Mouse (Mus musculus) embryonic facial prominence, embryonic 11.5 days (tissue): ENCODE data around the gene Pacs1. TPM values are rescaled to one million over a fixed set of nuclear protein-coding genes. Genes with fewer than 3 reads are reported as not detected.

Experiments used
- ATAC-seq: fragments of 200-750 bp; cut with Nextera tagmentation; replicated peaks from 2 replicates; pipeline ENCODE4 v1.8.0; 2017; ENCODE audit warnings: low read depth; ENCODE audit not compliant: insufficient number of reproducible peaks, low FRiP score, low TSS enrichment
- DNase-seq: peaks from one replicate; pipeline ENCODE4 v3.0.0-alpha.2; 2015; ENCODE audit warnings: low spot score
- H3K27ac ChIP-seq: fragments of 300-500 bp; sonication (generic); replicated peaks from 2 replicates; pipeline ENCODE4 v1.5.1; 2014; ENCODE audit warnings: mild to moderate bottlenecking, low read depth, low read length, control low read depth
- H3K27me3 ChIP-seq: fragments of 300-500 bp; sonication (generic); 2 replicates; pipeline ENCODE4 v1.6.1; 2014; ENCODE audit warnings: mild to moderate bottlenecking, low read length, moderate library complexity, mixed read lengths; ENCODE audit not compliant: control insufficient read depth, insufficient read depth
- H3K36me3 ChIP-seq: fragments of 300-500 bp; sonication (generic); replicated peaks from 2 replicates; pipeline ENCODE4 v1.6.1; 2014; ENCODE audit warnings: low read depth, mild to moderate bottlenecking, low read length, moderate library complexity, mixed read lengths; ENCODE audit not compliant: control insufficient read depth, insufficient read depth
- H3K4me1 ChIP-seq: fragments of 300-500 bp; sonication (generic); 2 replicates; pipeline ENCODE4 v1.6.1; 2014; ENCODE audit warnings: low read length, mixed read lengths; ENCODE audit not compliant: control insufficient read depth, insufficient read depth
- H3K4me2 ChIP-seq: fragments of 300-500 bp; sonication (generic); 2 replicates; pipeline ENCODE4 v1.6.1; 2014; ENCODE audit warnings: low read depth, mild to moderate bottlenecking, control low read depth, low read length, moderate library complexity
- H3K4me3 ChIP-seq: fragments of 300-500 bp; sonication (generic); 2 replicates; pipeline ENCODE4 v1.5.1; 2014; ENCODE audit warnings: low read depth, low read length, control low read depth
- H3K9ac ChIP-seq: fragments of 300-500 bp; sonication (generic); replicated peaks from 2 replicates; pipeline ENCODE4 v1.6.1; 2014; ENCODE audit warnings: mild to moderate bottlenecking, control low read depth, low read length
- H3K9me3 ChIP-seq: fragments of 300-500 bp; sonication (generic); replicated peaks from 2 replicates; pipeline ENCODE4 v1.6.1; 2016; ENCODE audit warnings: mild to moderate bottlenecking, low read length, inconsistent platforms, mixed read lengths; ENCODE audit not compliant: control insufficient read depth
- WGBS: fragments of 180-500 bp; shearing (Covaris S2); extraction: QIAGEN DNeasy Blood & Tissue Kit; methylation state at CpG from one replicate; pipeline ENCODE4 v1.1.7; 2014; 5-methylcytosine and 5-hydroxymethylcytosine counted together
- polyA plus RNA-seq: library from polyadenylated mRNA; unstranded; fragments of >200 nt; fragmentation: Nextera tagmentation; extraction: Ambion mirVana; gene quantifications from 2 replicates; pipeline ENCODE4 v1.2.1, GENCODE M21; 2014

Gene Pacs1
- 24.4 and 28.4 TPM in 2 replicates for polyA plus RNA-seq

GRCm38 (mm10) chr19:5272801-5273733 lies at the start of gene Pacs1:
Pacs1 (minus strand) TSS chr19:5273119.
- DNase-seq, result peak; percentile 94
- Histone ChIP-seq H3K9me3 (no peaks in the 10 kb centered on the region), H3K4me1 (no peaks in the 10 kb centered on the region), H3K4me3 (peak within 1 kb of the TSS; percentile 71), H3K36me3 (peaks cover 16% of the 10 kb centered on the region), H3K27ac (peak within 1 kb of the TSS; percentile 75), H3K9ac (peak within 1 kb of the TSS; percentile 93), H3K4me2 (peak within 1 kb of the TSS; percentile 78), H3K27me3 (no peaks in the 10 kb centered on the region)
- ATAC-seq, result peak; percentile 82
- under 1% methylated on average over 86 of the region's 97 CpGs for WGBS

- no peak for DNase-seq
Observed at GRCm38 (mm10) chr19:5313189-5313588, 40.3 kb upstream of the Pacs1 start.

GRCm38 (mm10) chr19:5309025-5309424 lies 36.1 kb upstream of the Pacs1 start:
- ATAC-seq (no peak), DNase-seq (peak; percentile 48)
- H3K27me3 ChIP-seq, result no peaks in the 10 kb centered on the region
- H3K4me3 ChIP-seq, result no peak overlapping the region
- WGBS, result 79% methylated on average over 7 of the region's 7 CpGs
- H3K27ac ChIP-seq, result no peak overlapping the region
- no peaks in the 10 kb centered on the region; the same call in 1 of the 2 replicates for H3K9me3 ChIP-seq
- no peak overlapping the region for H3K4me2 ChIP-seq
- no peaks in the 10 kb centered on the region; the same call in 1 of the 2 replicates for H3K36me3 ChIP-seq
- H3K4me1 ChIP-seq, result 0 out of 2 replicates have a peak, but pooled peaks cover 2% of the 10 kb centered on the region
- H3K9ac ChIP-seq, result no peak overlapping the region

More at GRCm38 (mm10) chr19:5313189-5313588, 40.3 kb upstream of the Pacs1 start:
- WGBS, result 88% methylated on average over 8 of the region's 8 CpGs
- ATAC-seq, result no peak
- no peak overlapping the region for H3K4me3 ChIP-seq
- no peak overlapping the region for H3K27ac ChIP-seq
- H3K36me3 ChIP-seq, result no peaks in the 10 kb centered on the region
- no peaks in the 10 kb centered on the region for H3K27me3 ChIP-seq
- H3K4me1 ChIP-seq, result no peaks in the 10 kb centered on the region
- H3K9me3 ChIP-seq, result peaks cover 3% of the 10 kb centered on the region; the same call in 1 of the 2 replicates
- H3K4me2 ChIP-seq, result no peak overlapping the region
- no peak overlapping the region for H3K9ac ChIP-seq

- WGBS, result 35% methylated on average over 98 of the region's 98 CpGs
- 0 out of 2 replicates have a peak, but pooled peaks cover 2% of the 10 kb centered on the region for H3K4me1 ChIP-seq
- H3K36me3 ChIP-seq, result no peaks in the 10 kb centered on the region; the same call in none of the 2 replicates
- H3K4me3 ChIP-seq, result 0 out of 2 replicates have a peak overlapping the region, but pooled peaks have one; percentile 14
- ATAC-seq (no peak), DNase-seq (peak; percentile 39)
- H3K27ac ChIP-seq, result no peak overlapping the region
- no peaks in the 10 kb centered on the region; the same call in 1 of the 2 replicates for H3K9me3 ChIP-seq
- peak overlapping the region; percentile 36 for H3K4me2 ChIP-seq
- H3K9ac ChIP-seq, result peak overlapping the region; percentile 13; the same call in 1 of the 2 replicates
- H3K27me3 ChIP-seq, result no peaks in the 10 kb centered on the region
Observed at GRCm38 (mm10) chr19:5306968-5307734, 34.2 kb upstream of the Pacs1 start.

GRCm38 (mm10) chr19:5306279-5306678 lies 33.4 kb upstream of the Pacs1 start:
- Histone ChIP-seq H3K9ac (no peak overlapping the region), H3K27me3 (no peaks in the 10 kb centered on the region), H3K4me1 (0 out of 2 replicates have a peak, but pooled peaks cover 2% of the 10 kb centered on the region), H3K36me3 (no peaks in the 10 kb centered on the region; the same call in none of the 2 replicates), H3K9me3 (no peaks in the 10 kb centered on the region; the same call in 1 of the 2 replicates), H3K27ac (no peak overlapping the region), H3K4me3 (no peak overlapping the region), H3K4me2 (no peak overlapping the region)
- WGBS, result 82% methylated on average over 6 of the region's 6 CpGs
- no peak for ATAC-seq
- DNase-seq, result no peak

GRCm38 (mm10) chr19:5302455-5302854 lies 29.5 kb upstream of the Pacs1 start:
- Histone ChIP-seq H3K36me3 (no peaks in the 10 kb centered on the region; the same call in none of the 2 replicates), H3K27ac (no peak overlapping the region), H3K4me2 (no peak overlapping the region), H3K9ac (no peak overlapping the region), H3K27me3 (no peaks in the 10 kb centered on the region), H3K4me1 (0 out of 2 replicates have a peak, but pooled peaks cover 2% of the 10 kb centered on the region), H3K9me3 (no peaks in the 10 kb centered on the region; the same call in 1 of the 2 replicates), H3K4me3 (no peak overlapping the region)
- DNase-seq (peak; percentile 71), ATAC-seq (no peak)
- 16% methylated on average over 4 of the region's 4 CpGs for WGBS

- DNase-seq (no peak), ATAC-seq (no peak)
- Histone ChIP-seq H3K27ac (no peak overlapping the region), H3K4me2 (no peak overlapping the region), H3K27me3 (no peaks in the 10 kb centered on the region), H3K9ac (no peak overlapping the region), H3K4me1 (no peaks in the 10 kb centered on the region), H3K9me3 (no peaks in the 10 kb centered on the region), H3K36me3 (no peaks in the 10 kb centered on the region; the same call in none of the 2 replicates), H3K4me3 (no peak overlapping the region)
- 83% methylated on average over 6 of the region's 6 CpGs for WGBS
Observed at GRCm38 (mm10) chr19:5300588-5300987, 27.7 kb upstream of the Pacs1 start.
